Mouse (Mus musculus) limb, embryonic 12.5 days (tissue): ENCODE measurements around the gene Pck2. TPM values are rescaled to one million over a fixed set of nuclear protein-coding genes. Genes with fewer than 3 reads are reported as not detected.

ENCODE experiments used
- ATAC-seq: fragments of 200-750 bp; cut with Nextera tagmentation; 2 replicates; pipeline ENCODE4 v1.8.0; 2017; ENCODE audit warnings: low read depth, moderate TSS enrichment; ENCODE audit not compliant: insufficient number of reproducible peaks, insufficient read depth, low FRiP score, low TSS enrichment
- H3K27ac ChIP-seq: fragments of 300-500 bp; sonication (generic); 2 replicates; pipeline ENCODE4 v1.5.1; 2016; ENCODE audit warnings: mild to moderate bottlenecking, moderate library complexity
- H3K27me3 ChIP-seq: fragments of 300-500 bp; sonication (generic); 2 replicates; pipeline ENCODE4 v1.6.1; 2016; ENCODE audit warnings: mild to moderate bottlenecking, moderate library complexity
- H3K36me3 ChIP-seq: fragments of 300-500 bp; sonication (generic); 2 replicates; pipeline ENCODE4 v1.6.1; 2016; ENCODE audit warnings: mild to moderate bottlenecking, moderate library complexity
- H3K4me1 ChIP-seq: fragments of 300-500 bp; sonication (generic); replicated peaks from 2 replicates; pipeline ENCODE4 v1.6.1; 2016
- H3K4me2 ChIP-seq: fragments of 300-500 bp; sonication (generic); 2 replicates; pipeline ENCODE4 v1.6.1; 2016; ENCODE audit warnings: mild to moderate bottlenecking, moderate library complexity
- H3K4me3 ChIP-seq: fragments of 300-500 bp; sonication (generic); replicated peaks from 2 replicates; pipeline ENCODE4 v1.5.1; 2016; ENCODE audit warnings: mild to moderate bottlenecking
- H3K9ac ChIP-seq: fragments of 300-500 bp; sonication (generic); replicated peaks from 2 replicates; pipeline ENCODE4 v1.6.1; 2016; ENCODE audit warnings: mild to moderate bottlenecking, moderate library complexity
- H3K9me3 ChIP-seq: fragments of 300-500 bp; sonication (generic); 2 replicates; pipeline ENCODE4 v1.6.1; 2016; ENCODE audit warnings: mild to moderate bottlenecking, moderate library complexity
- WGBS: fragments of 180-500 bp; shearing (Covaris S2); methylation state at CpG from one replicate; pipeline ENCODE4 v1.1.7; 2016; 5-methylcytosine and 5-hydroxymethylcytosine counted together
- polyA plus RNA-seq: library from polyadenylated mRNA; unstranded; fragments of >200 nt; fragmentation: Nextera tagmentation; extraction: Ambion mirVana; gene quantifications from 2 replicates; pipeline ENCODE4 v1.2.1, GENCODE M21; 2016

Gene Pck2
- polyA plus RNA-seq, 1 experiment from 2014 or later, result 33.2 TPM

GRCm38 (mm10) chr14:55558740-55559448, 18.8 kb downstream of the Pck2 start:
- Histone ChIP-seq H3K4me2 (peak overlapping the region; percentile 86), H3K9me3 (no peaks in the 10 kb centered on the region), H3K4me3 (peak overlapping the region; percentile 64), H3K27me3 (no peaks in the 10 kb centered on the region), H3K4me1 (peaks cover 14% of the 10 kb centered on the region), H3K9ac (no peak overlapping the region; the same call in 1 of the 2 replicates), H3K36me3 (peaks cover 9% of the 10 kb centered on the region), H3K27ac (no peak overlapping the region; the same call in 1 of the 2 replicates)
- ATAC-seq, result no peak
- 55% methylated on average over 6 of the region's 6 CpGs for WGBS

GRCm38 (mm10) chr14:55559799-55560201, 19.7 kb downstream of the Pck2 start, which contains the start of gene Dcaf11:
Gene Dcaf11, plus strand, starts transcription at chr14:55560006.
- no peaks in the 10 kb centered on the region for H3K27me3 ChIP-seq
- H3K4me1 ChIP-seq, result peaks cover 14% of the 10 kb centered on the region
- peak; percentile 84 for ATAC-seq
- H3K36me3 ChIP-seq, result peaks cover 18% of the 10 kb centered on the region
- H3K27ac ChIP-seq, result peak within 1 kb of the TSS; percentile 98
- peak within 1 kb of the TSS; percentile 64 for H3K4me3 ChIP-seq
- peak within 1 kb of the TSS; percentile 86 for H3K4me2 ChIP-seq
- under 1% methylated on average over 27 of the region's 27 CpGs for WGBS
- no peaks in the 10 kb centered on the region for H3K9me3 ChIP-seq
- peak within 1 kb of the TSS; percentile 80 for H3K9ac ChIP-seq

DNA sequence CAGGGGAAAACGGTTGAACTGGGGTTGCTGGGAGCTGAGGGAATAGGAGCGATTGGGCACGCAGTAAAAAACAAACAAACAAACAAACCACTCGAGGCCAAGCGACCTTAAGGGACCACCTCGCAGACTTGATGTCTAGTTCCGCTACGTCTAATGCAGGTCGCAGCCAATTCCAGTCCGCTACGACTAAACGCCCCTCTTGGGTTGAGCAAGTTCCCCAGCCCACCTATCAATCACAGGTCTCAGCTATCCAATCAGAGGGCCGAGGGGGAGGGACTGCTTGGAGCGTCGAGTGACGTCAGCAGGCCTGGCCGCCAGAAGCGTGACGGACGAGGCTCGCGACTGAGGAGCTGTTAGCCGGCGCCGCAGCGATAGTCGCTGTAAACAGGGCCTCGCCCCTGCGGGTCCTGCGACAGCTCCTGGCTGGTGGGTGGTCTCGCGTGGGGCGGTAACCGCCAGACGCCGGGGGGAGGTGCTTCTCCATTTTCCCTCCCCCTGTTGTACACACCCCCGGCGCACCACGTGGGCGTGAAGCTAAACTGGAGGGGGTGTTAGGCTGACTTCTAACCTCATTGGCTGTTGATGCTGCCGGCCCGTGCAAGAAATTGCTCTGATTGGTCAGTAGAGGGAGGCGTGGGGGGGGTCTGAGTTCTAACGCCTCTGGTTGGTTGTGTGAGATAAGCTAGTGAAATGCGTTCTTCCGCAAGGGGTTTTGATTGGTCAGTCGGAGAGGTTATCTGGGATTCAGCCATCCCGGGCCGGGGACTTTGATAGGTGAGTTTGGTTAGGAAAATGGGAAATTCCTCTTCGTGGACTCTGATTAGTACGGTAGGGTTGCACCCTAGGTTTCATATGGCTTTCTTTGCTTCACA, 20.4 kb downstream of the Pck2 start, which contains the start of gene A730061H03Rik:
TSS of gene A730061H03Rik (minus strand) at position 205 of the 872 bp plus-strand sequence.
- H3K4me2 ChIP-seq, result peak within 1 kb of the TSS; percentile 86
- WGBS, result under 1% methylated on average over 51 of the region's 51 CpGs
- ATAC-seq, result peak; percentile 97
- peaks cover 14% of the 10 kb centered on the region for H3K4me1 ChIP-seq
- peak within 1 kb of the TSS; percentile 64 for H3K4me3 ChIP-seq
- peak within 1 kb of the TSS; percentile 80 for H3K9ac ChIP-seq
- H3K27me3 ChIP-seq, result no peaks in the 10 kb centered on the region
- H3K36me3 ChIP-seq, result peaks cover 24% of the 10 kb centered on the region
- H3K9me3 ChIP-seq, result no peaks in the 10 kb centered on the region
- H3K27ac ChIP-seq, result peak within 1 kb of the TSS; percentile 98

- ATAC-seq, result no peak
- peak overlapping the region; percentile 66; the same call in 1 of the 2 replicates for H3K9ac ChIP-seq
- no peaks in the 10 kb centered on the region for H3K27me3 ChIP-seq
- peaks cover 39% of the 10 kb centered on the region for H3K36me3 ChIP-seq
- no peaks in the 10 kb centered on the region for H3K9me3 ChIP-seq
- H3K4me2 ChIP-seq, result no peak overlapping the region; the same call in 1 of the 2 replicates
- no peak overlapping the region for H3K27ac ChIP-seq
- 81% methylated on average over 10 of the region's 10 CpGs for WGBS
- peak overlapping the region; percentile 64; the same call in 1 of the 2 replicates for H3K4me3 ChIP-seq
- peaks cover 14% of the 10 kb centered on the region for H3K4me1 ChIP-seq
These were observed 21.8 kb downstream of the Pck2 start for GRCm38 (mm10) chr14:55561860-55562259.

DNA sequence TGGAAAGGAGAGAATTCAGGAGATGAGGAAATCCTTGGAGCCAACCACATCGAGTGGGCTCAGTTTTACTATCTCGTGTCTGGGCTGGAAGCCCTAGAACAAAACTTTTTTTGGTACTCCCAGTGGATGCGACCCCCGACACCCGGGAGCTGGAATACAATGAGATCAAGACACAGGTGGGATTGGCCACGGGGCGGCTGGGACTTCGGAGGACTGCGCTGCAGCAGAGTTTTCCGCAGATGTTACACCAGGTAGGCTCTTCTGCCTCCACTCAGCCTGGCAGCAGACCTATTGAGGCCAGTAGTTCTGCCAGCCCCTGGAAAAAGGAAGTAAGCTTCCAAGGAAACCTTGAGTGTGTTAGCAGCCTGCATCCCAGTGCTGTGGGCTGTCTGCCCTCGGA, 23.2 kb downstream of the Pck2 start:
- no peak overlapping the region for H3K4me3 ChIP-seq
- 88% methylated on average over 11 of the region's 11 CpGs for WGBS
- no peak overlapping the region for H3K4me2 ChIP-seq
- H3K27me3 ChIP-seq, result no peaks in the 10 kb centered on the region
- no peak overlapping the region for H3K9ac ChIP-seq
- peaks cover 52% of the 10 kb centered on the region for H3K36me3 ChIP-seq
- H3K27ac ChIP-seq, result no peak overlapping the region
- no peaks in the 10 kb centered on the region for H3K9me3 ChIP-seq
- peaks cover 14% of the 10 kb centered on the region for H3K4me1 ChIP-seq
- ATAC-seq, result no peak

GRCm38 (mm10) chr14:55565748-55566147, 25.7 kb downstream of the Pck2 start:
- Histone ChIP-seq H3K4me3 (no peak overlapping the region), H3K27me3 (no peaks in the 10 kb centered on the region)
- WGBS, result 88% methylated on average over 3 of the region's 3 CpGs

GRCm38 (mm10) chr14:55567496-55567895, 27.4 kb downstream of the Pck2 start:
- 89% methylated on average over 3 of the region's 3 CpGs for WGBS
- Histone ChIP-seq H3K4me1 (no peaks in the 10 kb centered on the region), H3K36me3 (peaks cover 78% of the 10 kb centered on the region), H3K27me3 (no peaks in the 10 kb centered on the region), H3K4me3 (no peak overlapping the region), H3K9me3 (no peaks in the 10 kb centered on the region), H3K9ac (no peak overlapping the region), H3K4me2 (no peak overlapping the region), H3K27ac (no peak overlapping the region)
- ATAC-seq, result no peak

More at GRCm38 (mm10) chr14:55565748-55566147, 25.7 kb downstream of the Pck2 start:
- Histone ChIP-seq H3K9ac (no peak overlapping the region), H3K9me3 (no peaks in the 10 kb centered on the region), H3K36me3 (peaks cover 75% of the 10 kb centered on the region), H3K4me2 (no peak overlapping the region), H3K4me1 (peaks cover 14% of the 10 kb centered on the region), H3K27ac (no peak overlapping the region)
- no peak for ATAC-seq

GRCm38 (mm10) chr14:55570588-55570987, 30.5 kb downstream of the Pck2 start:
- no peak for ATAC-seq
- Histone ChIP-seq H3K4me3 (no peak overlapping the region), H3K27me3 (no peaks in the 10 kb centered on the region), H3K9ac (no peak overlapping the region), H3K4me2 (no peak overlapping the region), H3K9me3 (no peaks in the 10 kb centered on the region), H3K4me1 (peaks cover 3% of the 10 kb centered on the region), H3K27ac (no peak overlapping the region), H3K36me3 (peaks cover 52% of the 10 kb centered on the region)
- 87% methylated on average over 2 of the region's 2 CpGs for WGBS

DNA sequence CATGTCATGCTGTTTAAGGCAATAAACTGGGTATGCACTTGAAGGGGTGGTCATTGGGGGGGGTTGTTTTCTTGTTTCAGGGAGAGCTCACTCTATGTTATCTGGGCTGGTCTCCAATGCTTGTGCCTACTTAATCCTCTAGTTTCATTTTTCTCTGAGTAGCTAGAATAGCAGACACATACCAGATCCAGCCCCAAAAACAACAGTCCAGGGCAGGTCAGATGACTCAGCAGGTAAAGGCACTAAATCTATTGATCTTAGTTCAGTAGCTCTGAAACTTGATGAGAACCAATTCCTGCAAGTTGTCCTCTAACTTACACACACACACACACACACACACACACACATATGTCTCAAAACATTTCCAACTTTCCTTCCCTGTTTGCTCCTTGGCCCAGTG, 31.7 kb downstream of the Pck2 start:
- no peak overlapping the region for H3K27ac ChIP-seq
- H3K4me1 ChIP-seq, result peaks cover 7% of the 10 kb centered on the region
- no peak overlapping the region for H3K9ac ChIP-seq
- H3K4me3 ChIP-seq, result no peak overlapping the region
- no peaks in the 10 kb centered on the region for H3K27me3 ChIP-seq
- no peaks in the 10 kb centered on the region for H3K9me3 ChIP-seq
- H3K4me2 ChIP-seq, result no peak overlapping the region
- no peak for ATAC-seq
- H3K36me3 ChIP-seq, result peaks cover 40% of the 10 kb centered on the region

GRCm38 (mm10) chr14:55575302-55575701, 35.2 kb downstream of the Pck2 start, which contains the start of gene Fitm1:
Gene Fitm1, plus strand, starts transcription at chr14:55575617.
- 70% methylated on average over 8 of the region's 8 CpGs for WGBS
- H3K27ac ChIP-seq, result 0 out of 2 replicates have a peak within 1 kb of the TSS, but pooled peaks have one; percentile 7
- peak within 1 kb of the TSS; percentile 23; the same call in 1 of the 2 replicates for H3K4me2 ChIP-seq
- peak within 1 kb of the TSS; percentile 5; the same call in 1 of the 2 replicates for H3K9ac ChIP-seq
- peaks cover 12% of the 10 kb centered on the region for H3K36me3 ChIP-seq
- peaks cover 15% of the 10 kb centered on the region for H3K4me1 ChIP-seq
- no peak; the same call in 1 of the 2 replicates for ATAC-seq
- no peaks in the 10 kb centered on the region for H3K9me3 ChIP-seq
- peak within 1 kb of the TSS; percentile 11; the same call in 1 of the 2 replicates for H3K4me3 ChIP-seq
- H3K27me3 ChIP-seq, result no peaks in the 10 kb centered on the region

GRCm38 (mm10) chr14:55575711-55576110, 35.6 kb downstream of the Pck2 start:
- H3K9me3 ChIP-seq, result no peaks in the 10 kb centered on the region
- peak overlapping the region; percentile 5; the same call in 1 of the 2 replicates for H3K9ac ChIP-seq
- peaks cover 15% of the 10 kb centered on the region for H3K4me1 ChIP-seq
- 72% methylated on average over 13 of the region's 13 CpGs for WGBS
- peaks cover 14% of the 10 kb centered on the region for H3K36me3 ChIP-seq
- no peaks in the 10 kb centered on the region for H3K27me3 ChIP-seq
- H3K27ac ChIP-seq, result no peak overlapping the region
- ATAC-seq, result no peak; the same call in 1 of the 2 replicates
- 0 out of 2 replicates have a peak overlapping the region, but pooled peaks have one; percentile 5 for H3K4me3 ChIP-seq
- H3K4me2 ChIP-seq, result peak overlapping the region; percentile 23; the same call in 1 of the 2 replicates
